Mouse (Mus musculus): ENCODE measurements around the gene Arfgap1.

GRCm38 (mm10) chr2:180952731-180953171, 14.3 kb upstream of the Arfgap1 start:
- no peak for TF ChIP-seq CTCF (IDR thresholded peaks at IDR 0.05; ENCODE audit: low read depth)
- TF ChIP-seq EP300 (IDR thresholded peaks at IDR 0.05; ENCODE audit: low read depth): no peak
